Mouse (Mus musculus): Measurements from ENCODE around the gene Rnf123.

DNA sequence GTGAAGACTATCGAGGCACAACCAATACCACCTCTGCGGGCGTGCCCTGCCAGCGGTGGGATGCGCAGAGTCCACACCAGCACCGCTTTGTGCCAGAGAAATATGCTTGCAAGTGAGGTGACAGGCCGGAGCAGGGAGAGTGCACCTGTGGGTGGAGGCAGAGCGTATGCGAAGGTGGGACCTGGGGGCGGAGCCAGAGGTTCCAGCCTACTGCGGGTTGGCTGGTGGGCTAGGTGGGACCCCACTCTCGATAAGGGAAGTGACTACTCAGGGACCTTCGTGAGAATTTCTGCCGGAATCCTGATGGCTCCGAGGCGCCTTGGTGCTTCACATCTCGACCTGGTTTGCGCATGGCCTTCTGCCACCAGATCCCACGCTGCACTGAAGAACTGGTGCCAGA lies 597 bp downstream of the Rnf123 start:
- TF ChIP-seq CTCF (IDR thresholded peaks at IDR 0.05; ENCODE audit: low read depth) (no peak), EP300 (IDR thresholded peaks at IDR 0.05; ENCODE audit: low read depth) (no peak)

Measured in heart, postnatal 0 days (tissue).